ENCODE assay signal across 15 mouse cellular contexts in the genomic region with DNA sequence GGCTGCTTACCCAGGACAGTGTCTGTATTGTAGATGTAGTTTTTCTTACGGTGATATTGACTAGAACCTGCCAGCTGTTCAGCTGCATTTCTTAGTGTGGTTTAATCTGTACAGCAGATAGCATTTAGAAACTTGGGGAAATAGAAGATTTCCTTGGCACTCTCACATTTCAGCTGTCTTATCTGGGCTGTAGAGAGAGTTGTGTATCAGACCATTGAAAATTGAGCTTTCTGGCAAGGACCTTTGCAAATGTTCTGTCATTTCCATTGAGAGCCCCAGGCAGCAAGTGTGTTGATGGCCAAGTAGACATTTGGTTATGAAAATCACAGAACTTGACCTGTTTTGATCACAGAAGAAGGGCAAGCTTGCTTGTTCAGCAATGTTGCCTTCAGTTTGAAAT. TPM values are rescaled to one million over a fixed set of nuclear protein-coding genes. Genes with fewer than 3 reads are reported as not detected.
DNase-seq lines count a peak whose midpoint lies in the region; ATAC-seq and TF ChIP-seq lines count a peak whose summit lies in the region.
"Had no signal": no experiment of that assay in that cellular context is flagged by ENCODE, and none has a peak within 500 bp of the region (broad histone marks: within the 10 kb centered on the region; RNA-seq: fewer than 3 reads in every experiment).

No protein-coding gene starts in this region.

- WGBS in forebrain, embryonic 12.5 days, result 88% methylated on average over 1 of the region's 1 CpGs
- 96% methylated on average over 1 of the region's 1 CpGs for WGBS in forebrain, embryonic 10.5 days
- WGBS in liver, embryonic 13.5 days (ENCODE audit: insufficient replicate concordance), result 30% methylated on average over 1 of the region's 1 CpGs
- 43% methylated on average over 1 of the region's 1 CpGs for WGBS in liver, embryonic 11.5 days
- 39% methylated on average over 1 of the region's 1 CpGs for WGBS in cerebellum, adult 2 months
- WGBS in forebrain, postnatal 0 days, result 42% methylated on average over 1 of the region's 1 CpGs

- TF ChIP-seq CTCF in cerebellum, adult 2 months (IDR thresholded peaks at IDR 0.05; ENCODE audit: borderline replicate concordance, insufficient read depth, low read depth, low read length), result no peak
- TF ChIP-seq CTCF in forebrain, postnatal 0 days (IDR thresholded peaks at IDR 0.05; ENCODE audit: low read depth), result no peak

- no peak for ATAC-seq in forebrain, embryonic 12.5 days (ENCODE audit: low FRiP score)
- ATAC-seq in liver, embryonic 13.5 days (ENCODE audit: low read depth), result no peak
- no peak for ATAC-seq in liver, embryonic 11.5 days (replicated peaks; ENCODE audit: low FRiP score)
- ATAC-seq in forebrain, postnatal 0 days, result no peak
- no peak for ATAC-seq in megakaryocyte progenitor cell, adult 5-6 weeks (replicated peaks; ENCODE audit: poor library complexity)
- ATAC-seq: intestine, postnatal 0 days; lung, postnatal 0 days had no signal

- H3K9ac ChIP-seq in forebrain, embryonic 12.5 days, result no peak overlapping the region
- H3K9ac ChIP-seq in liver, embryonic 13.5 days, result no peak overlapping the region
- H3K9ac ChIP-seq in liver, embryonic 11.5 days (ENCODE audit: low read depth, low read length), result no peak overlapping the region
- no peak overlapping the region for H3K9ac ChIP-seq in forebrain, postnatal 0 days
- H3K9ac ChIP-seq: limb, embryonic 15.5 days had no signal

- H3K27me3 ChIP-seq in forebrain, embryonic 12.5 days, result no peaks in the 10 kb centered on the region
- peaks cover under 1% of the 10 kb centered on the region; the same call in 1 of the 2 replicates for H3K27me3 ChIP-seq in forebrain, embryonic 10.5 days (ENCODE audit: poor library complexity, severe bottlenecking)
- H3K27me3 ChIP-seq in liver, embryonic 13.5 days, result no peaks in the 10 kb centered on the region
- H3K27me3 ChIP-seq in liver, embryonic 11.5 days (replicated peaks; ENCODE audit: control insufficient read depth, insufficient read depth, low read length), result no peaks in the 10 kb centered on the region
- no peaks in the 10 kb centered on the region for H3K27me3 ChIP-seq in cerebellum, adult 2 months (ENCODE audit: control insufficient read depth, insufficient read depth, low read length)
- no peaks in the 10 kb centered on the region for H3K27me3 ChIP-seq in forebrain, postnatal 0 days (ENCODE audit: insufficient read depth, low read length)
- H3K27me3 ChIP-seq: limb, embryonic 15.5 days had no signal

- DNase-seq in forebrain, embryonic 10.5 days (ENCODE audit: extremely low spot score, low spot score), result no peak
- DNase-seq in liver, embryonic 13.5 days, result no peak
- no peak for DNase-seq in liver, embryonic 11.5 days (ENCODE audit: low spot score)
- peak; percentile 27 to 76 for DNase-seq in cerebellum, adult 2 months
- peak; percentile 19 for DNase-seq in forebrain, postnatal 0 days
- no peak for DNase-seq in heart, adult 8-10 months (ENCODE audit: low spot score)
- DNase-seq: embryo, embryonic 11 days; kidney, postnatal 25 days; right cerebral cortex, postnatal 25 days; thymus, postnatal 14 days had no signal

- 0 out of 2 replicates have a peak overlapping the region, but pooled peaks have one; percentile 13 for H3K27ac ChIP-seq in forebrain, embryonic 12.5 days
- no peak overlapping the region for H3K27ac ChIP-seq in forebrain, embryonic 10.5 days
- H3K27ac ChIP-seq in liver, embryonic 13.5 days, result peak overlapping the region; percentile 5; the same call in 1 of the 2 replicates
- no peak overlapping the region for H3K27ac ChIP-seq in liver, embryonic 11.5 days (ENCODE audit: low read depth, low read length)
- no peak overlapping the region for H3K27ac ChIP-seq in cerebellum, adult 2 months (ENCODE audit: insufficient read depth, low read length)
- peak overlapping the region; percentile 66 for H3K27ac ChIP-seq in forebrain, postnatal 0 days (ENCODE audit: low read depth, low read length)
- H3K27ac ChIP-seq: limb, embryonic 15.5 days had no signal

- H3K9me3 ChIP-seq in forebrain, embryonic 12.5 days, result no peaks in the 10 kb centered on the region
- H3K9me3 ChIP-seq in forebrain, embryonic 10.5 days, result no peaks in the 10 kb centered on the region
- no peaks in the 10 kb centered on the region for H3K9me3 ChIP-seq in liver, embryonic 13.5 days (replicated peaks)
- H3K9me3 ChIP-seq in liver, embryonic 11.5 days (ENCODE audit: control insufficient read depth, low read length), result no peaks in the 10 kb centered on the region
- no peaks in the 10 kb centered on the region for H3K9me3 ChIP-seq in forebrain, postnatal 0 days (ENCODE audit: low read length)
- H3K9me3 ChIP-seq: limb, embryonic 15.5 days had no signal

- H3K36me3 ChIP-seq in forebrain, embryonic 12.5 days (replicated peaks), result peaks cover under 1% of the 10 kb centered on the region
- H3K36me3 ChIP-seq in forebrain, embryonic 10.5 days (replicated peaks), result peaks cover 20% of the 10 kb centered on the region
- peaks cover 23% of the 10 kb centered on the region for H3K36me3 ChIP-seq in liver, embryonic 13.5 days
- peaks cover under 1% of the 10 kb centered on the region for H3K36me3 ChIP-seq in liver, embryonic 11.5 days (ENCODE audit: control insufficient read depth, insufficient read depth, low read length)
- peaks cover under 1% of the 10 kb centered on the region; the same call in 1 of the 2 replicates for H3K36me3 ChIP-seq in forebrain, postnatal 0 days (ENCODE audit: insufficient read depth)

- peaks cover 38% of the 10 kb centered on the region for H3K4me1 ChIP-seq in forebrain, embryonic 12.5 days
- peaks cover 57% of the 10 kb centered on the region for H3K4me1 ChIP-seq in forebrain, embryonic 10.5 days
- H3K4me1 ChIP-seq in liver, embryonic 13.5 days (replicated peaks), result peaks cover 81% of the 10 kb centered on the region
- H3K4me1 ChIP-seq in liver, embryonic 11.5 days (replicated peaks; ENCODE audit: control insufficient read depth, insufficient read depth, low read length), result peaks cover 67% of the 10 kb centered on the region
- peaks cover 19% of the 10 kb centered on the region for H3K4me1 ChIP-seq in cerebellum, adult 2 months (ENCODE audit: control insufficient read depth, insufficient read depth, low read length)
- H3K4me1 ChIP-seq in forebrain, postnatal 0 days (ENCODE audit: insufficient read depth), result peaks cover 21% of the 10 kb centered on the region

- no peak for TF ChIP-seq POLR2A in cerebellum, adult 2 months (IDR thresholded peaks at IDR 0.05; ENCODE audit: borderline replicate concordance, insufficient read depth, low read length)

- H3K4me2 ChIP-seq in forebrain, embryonic 12.5 days, result no peak overlapping the region
- H3K4me2 ChIP-seq in liver, embryonic 13.5 days, result no peak overlapping the region
- H3K4me2 ChIP-seq in liver, embryonic 11.5 days, result no peak overlapping the region
- H3K4me2 ChIP-seq in forebrain, postnatal 0 days (ENCODE audit: low read depth), result no peak overlapping the region
- H3K4me2 ChIP-seq: limb, embryonic 15.5 days had no signal

- no peak overlapping the region for H3K4me3 ChIP-seq in forebrain, embryonic 12.5 days (replicated peaks)
- no peak overlapping the region for H3K4me3 ChIP-seq in forebrain, embryonic 10.5 days
- H3K4me3 ChIP-seq in liver, embryonic 13.5 days (replicated peaks), result no peak overlapping the region
- no peak overlapping the region for H3K4me3 ChIP-seq in liver, embryonic 11.5 days (ENCODE audit: low read depth, low read length)
- H3K4me3 ChIP-seq in cerebellum, adult 2 months (replicated peaks; ENCODE audit: insufficient read depth, low read depth, low read length), result no peak overlapping the region
- H3K4me3 ChIP-seq in forebrain, postnatal 0 days (ENCODE audit: low read depth, low read length), result no peak overlapping the region
- H3K4me3 ChIP-seq: limb, embryonic 15.5 days had no signal

RNA-seq across cellular contexts. Expression of gene Chsy1, which starts 10.8 kb away (rescaled TPM):
- polyA plus RNA-seq in forebrain, embryonic 12.5 days (2016; fragmentation: Nextera tagmentation; extraction: Ambion mirVana), result 13.3 and 15.9 TPM in 2 replicates
- polyA plus RNA-seq in forebrain, embryonic 10.5 days (2016; fragmentation: Nextera tagmentation; extraction: Ambion mirVana), result 13.1 and 13.5 TPM in 2 replicates
- polyA plus RNA-seq in liver, embryonic 13.5 days (2015; fragmentation: Nextera tagmentation; extraction: Ambion mirVana), result 9.8 and 10.1 TPM in 2 replicates
- 22.4 and 23.1 TPM in 2 replicates for polyA plus RNA-seq in liver, embryonic 11.5 days (2014; fragmentation: Nextera tagmentation; extraction: Ambion mirVana)
- polyA plus RNA-seq in cerebellum, adult 2 months (2012; rRNA removed), result 6.1 and 6.8 TPM in 2 replicates
- total RNA-seq in forebrain, postnatal 0 days (2014; rRNA removed), result 39.8 and 49.9 TPM in 2 replicates
- polyA plus RNA-seq in forebrain, postnatal 0 days (2015; fragmentation: Nextera tagmentation; extraction: Ambion mirVana), result 8.7 TPM in 2 replicates
- 37.9 and 38.3 TPM in 2 replicates for total RNA-seq in megakaryocyte progenitor cell, adult 5-6 weeks (2015)
- total RNA-seq in megakaryocyte progenitor cell, adult 5-6 weeks (2017), result 62.1 and 68.0 TPM in 2 replicates
- 10 to 100 TPM; 11.3 to 14.5 (median 11.5) TPM for total RNA-seq in heart, adult 8-10 months (2022)

RNA-seq across cellular contexts. Expression of gene Selenos, which starts 40.7 kb away (rescaled TPM):
- 63.7 and 64.3 TPM in 2 replicates for polyA plus RNA-seq in forebrain, embryonic 12.5 days (2016; fragmentation: Nextera tagmentation; extraction: Ambion mirVana)
- polyA plus RNA-seq in forebrain, embryonic 10.5 days (2016; fragmentation: Nextera tagmentation; extraction: Ambion mirVana), result 81.4 and 84.2 TPM in 2 replicates
- polyA plus RNA-seq in liver, embryonic 13.5 days (2015; fragmentation: Nextera tagmentation; extraction: Ambion mirVana), result 64.6 and 68.2 TPM in 2 replicates
- 103 and 110 TPM in 2 replicates for polyA plus RNA-seq in liver, embryonic 11.5 days (2014; fragmentation: Nextera tagmentation; extraction: Ambion mirVana)
- polyA plus RNA-seq in cerebellum, adult 2 months (2012; rRNA removed), result 113 and 123 TPM in 2 replicates
- total RNA-seq in forebrain, postnatal 0 days (2014; rRNA removed), result 49.7 and 52.2 TPM in 2 replicates
- 110 and 117 TPM in 2 replicates for polyA plus RNA-seq in forebrain, postnatal 0 days (2015; fragmentation: Nextera tagmentation; extraction: Ambion mirVana)
- 161 and 177 TPM in 2 replicates for total RNA-seq in megakaryocyte progenitor cell, adult 5-6 weeks (2015)
- total RNA-seq in megakaryocyte progenitor cell, adult 5-6 weeks (2017), result 126 and 144 TPM in 2 replicates
- total RNA-seq in heart, adult 8-10 months (2022), result 10 to 100 TPM; 37.5 to 50.8 (median 38.9) TPM

Comparison
In these comparisons a context has a peak if more than half of its experiments do, and no peak if none do; other contexts are left out.
1. H3K27ac ChIP-seq: peak in forebrain, embryonic 12.5 days (single experiment), liver, embryonic 13.5 days (single experiment) and forebrain, postnatal 0 days (single experiment); none in forebrain, embryonic 10.5 days (single experiment), liver, embryonic 11.5 days (single experiment) and cerebellum, adult 2 months (single experiment).
2. DNase-seq: peak in cerebellum, adult 2 months (2 of 2) and forebrain, postnatal 0 days (single experiment); none in forebrain, embryonic 10.5 days (single experiment), liver, embryonic 13.5 days (single experiment), liver, embryonic 11.5 days (single experiment) and heart, adult 8-10 months (single experiment).